Mouse (Mus musculus) brown adipose tissue, adult 24 weeks (tissue): ENCODE measurements at regions not wholly inside any gene's neighbourhood (a gene's known extent, or its start where the extent isn't known, plus 50 kb on each side); places are given as distances from the start of the nearest gene placed in this dataset.
A peak's percentile ranks its signal among the peaks of the same experiment; 100 is the strongest.

Experiments used
- H3K27ac ChIP-seq: fragments of 200-500 bp; replicated peaks from 2 replicates; pipeline ENCODE4 v1.5.1; 2012; ENCODE audit warnings: low read depth, mild to moderate bottlenecking, low read length
- H3K4me1 ChIP-seq: fragments of 200-500 bp; 2 replicates; pipeline ENCODE4 v1.6.1; 2012; ENCODE audit warnings: low read length, mixed read lengths; ENCODE audit not compliant: control insufficient read depth, insufficient read depth, insufficient read length
- H3K4me3 ChIP-seq: fragments of 200-500 bp; 2 replicates; pipeline ENCODE4 v1.5.1; 2012; ENCODE audit warnings: low read depth, mild to moderate bottlenecking, low read length, moderate library complexity; ENCODE audit not compliant: insufficient read depth

GRCm38 (mm10) chr2:148622216-148622615, 50.2 kb upstream of the Nxt1 start:
- no peak overlapping the region for H3K27ac ChIP-seq
- H3K4me3 ChIP-seq, result no peak overlapping the region
- peaks cover 2% of the 10 kb centered on the region; the same call in 1 of the 2 replicates for H3K4me1 ChIP-seq

- H3K27ac ChIP-seq, result no peak overlapping the region
- no peak overlapping the region for H3K4me3 ChIP-seq
- no peaks in the 10 kb centered on the region for H3K4me1 ChIP-seq
Observed at GRCm38 (mm10) chr2:148611911-148612310, 60.5 kb upstream of the Nxt1 start.

GRCm38 (mm10) chr2:148605425-148605930, 66.9 kb upstream of the Nxt1 start:
- peaks cover 9% of the 10 kb centered on the region; the same call in 1 of the 2 replicates for H3K4me1 ChIP-seq
- H3K4me3 ChIP-seq, result no peak overlapping the region
- no peak overlapping the region for H3K27ac ChIP-seq

GRCm38 (mm10) chr2:148603951-148604350, 68.5 kb upstream of the Nxt1 start:
- Histone ChIP-seq H3K4me3 (no peak overlapping the region), H3K4me1 (peaks cover 9% of the 10 kb centered on the region; the same call in 1 of the 2 replicates), H3K27ac (peak overlapping the region; percentile 12; the same call in 1 of the 2 replicates)

GRCm38 (mm10) chr2:148603315-148603714, 69.1 kb upstream of the Nxt1 start:
- Histone ChIP-seq H3K4me3 (no peak overlapping the region), H3K4me1 (peaks cover 9% of the 10 kb centered on the region; the same call in 1 of the 2 replicates), H3K27ac (peak overlapping the region; percentile 48; the same call in 1 of the 2 replicates)

GRCm38 (mm10) chr2:148599498-148599897, 72.9 kb upstream of the Nxt1 start:
- peak overlapping the region; percentile 67; the same call in 1 of the 2 replicates for H3K27ac ChIP-seq
- peaks cover 5% of the 10 kb centered on the region; the same call in 1 of the 2 replicates for H3K4me1 ChIP-seq

GRCm38 (mm10) chr2:148596966-148597365, 75.4 kb upstream of the Nxt1 start:
- Histone ChIP-seq H3K4me1 (peaks cover 5% of the 10 kb centered on the region; the same call in 1 of the 2 replicates), H3K4me3 (no peak overlapping the region), H3K27ac (no peak overlapping the region)

More at GRCm38 (mm10) chr2:148599498-148599897, 72.9 kb upstream of the Nxt1 start:
- no peak overlapping the region for H3K4me3 ChIP-seq

GRCm38 (mm10) chr2:148585721-148586335, 86.6 kb upstream of the Nxt1 start:
- Histone ChIP-seq H3K4me3 (no peak overlapping the region), H3K27ac (no peak overlapping the region)

GRCm38 (mm10) chr2:148582208-148582607, 90.2 kb upstream of the Nxt1 start:
- H3K4me1 ChIP-seq, result no peaks in the 10 kb centered on the region
- H3K27ac ChIP-seq, result no peak overlapping the region
- no peak overlapping the region for H3K4me3 ChIP-seq

More at GRCm38 (mm10) chr2:148585721-148586335, 86.6 kb upstream of the Nxt1 start:
- no peaks in the 10 kb centered on the region for H3K4me1 ChIP-seq

GRCm38 (mm10) chr2:148581666-148582065, 90.7 kb upstream of the Nxt1 start:
- Histone ChIP-seq H3K4me3 (no peak overlapping the region), H3K4me1 (no peaks in the 10 kb centered on the region)

GRCm38 (mm10) chr2:148580286-148580966, 92.0 kb upstream of the Nxt1 start:
- Histone ChIP-seq H3K27ac (no peak overlapping the region), H3K4me1 (no peaks in the 10 kb centered on the region; the same call in 1 of the 2 replicates), H3K4me3 (no peak overlapping the region)

More at GRCm38 (mm10) chr2:148581666-148582065, 90.7 kb upstream of the Nxt1 start:
- H3K27ac ChIP-seq, result no peak overlapping the region

- no peak overlapping the region for H3K4me3 ChIP-seq
Observed at GRCm38 (mm10) chr2:148579564-148579963, 92.8 kb upstream of the Nxt1 start.

GRCm38 (mm10) chr2:148579027-148579426, 93.4 kb upstream of the Nxt1 start:
- H3K27ac ChIP-seq, result no peak overlapping the region
- no peaks in the 10 kb centered on the region; the same call in 1 of the 2 replicates for H3K4me1 ChIP-seq
- H3K4me3 ChIP-seq, result no peak overlapping the region

More at GRCm38 (mm10) chr2:148579564-148579963, 92.8 kb upstream of the Nxt1 start:
- no peaks in the 10 kb centered on the region; the same call in 1 of the 2 replicates for H3K4me1 ChIP-seq
- H3K27ac ChIP-seq, result no peak overlapping the region

- no peak overlapping the region for H3K27ac ChIP-seq
Observed at GRCm38 (mm10) chr2:148578176-148578575, 94.2 kb upstream of the Nxt1 start.

GRCm38 (mm10) chr2:148575433-148575832, 97.0 kb upstream of the Nxt1 start:
- Histone ChIP-seq H3K4me1 (no peaks in the 10 kb centered on the region; the same call in 1 of the 2 replicates), H3K4me3 (no peak overlapping the region), H3K27ac (no peak overlapping the region)

More at GRCm38 (mm10) chr2:148578176-148578575, 94.2 kb upstream of the Nxt1 start:
- H3K4me1 ChIP-seq, result no peaks in the 10 kb centered on the region; the same call in 1 of the 2 replicates
- no peak overlapping the region for H3K4me3 ChIP-seq
